Mouse (Mus musculus) gastrocnemius, postnatal 25 days (tissue): ENCODE results near the gene Tmcc2. TPM values are rescaled to one million over a fixed set of nuclear protein-coding genes. Genes with fewer than 3 reads are reported as not detected.
"Not testable (repeated sequence)": the region's sequence is repeated elsewhere in the genome, so short reads cannot be mapped to it uniquely, and the experiment has no call there.

Experiments used
- DNase-seq: peaks from one replicate; pipeline ENCODE4 v3.0.0; 2022
- total RNA-seq, 2 experiments: library from RNA; stranded (reverse); gene quantifications; 1 replicate in 1 of 2; 2 replicates in 1 of 2; pipeline ENCODE4 v1.2.3; 2021

The Tmcc2 gene
- total RNA-seq, 2 experiments from 2014 or later, result 23.3 to 25.1 TPM

- DNase-seq, result peak; percentile 69
Measured at GRCm38 (mm10) chr1:132367692-132368506, 23.2 kb downstream of the Tmcc2 start.

GRCm38 (mm10) chr1:132366937-132367336 lies 24.1 kb downstream of the Tmcc2 start:
- DNase-seq, result no peak

- no peak for DNase-seq
Measured at GRCm38 (mm10) chr1:132366235-132366634, 24.8 kb downstream of the Tmcc2 start.

- no peak for DNase-seq
Measured at GRCm38 (mm10) chr1:132365645-132366044, 25.4 kb downstream of the Tmcc2 start.

- peak; percentile 75 for DNase-seq
Measured at GRCm38 (mm10) chr1:132364896-132365557, 26.1 kb downstream of the Tmcc2 start.

- DNase-seq, result no peak
Measured at GRCm38 (mm10) chr1:132364388-132364787, 26.7 kb downstream of the Tmcc2 start.

GRCm38 (mm10) chr1:132361959-132362358 lies 29.1 kb downstream of the Tmcc2 start:
- DNase-seq, result no peak

- no peak for DNase-seq
Measured at GRCm38 (mm10) chr1:132356841-132357240, 34.2 kb downstream of the Tmcc2 start.

GRCm38 (mm10) chr1:132355841-132356242 lies 35.2 kb downstream of the Tmcc2 start:
- DNase-seq, result peak; percentile 78

- no peak for DNase-seq
Measured at GRCm38 (mm10) chr1:132355162-132355601, 35.9 kb downstream of the Tmcc2 start.

- DNase-seq, result no peak
Measured at GRCm38 (mm10) chr1:132354234-132354633, 36.8 kb downstream of the Tmcc2 start.

GRCm38 (mm10) chr1:132353389-132353788 lies 37.7 kb downstream of the Tmcc2 start:
- no peak for DNase-seq

- DNase-seq, result no peak
Measured at GRCm38 (mm10) chr1:132351058-132351457, 40.0 kb downstream of the Tmcc2 start.

- DNase-seq, result not testable (repeated sequence)
Measured at GRCm38 (mm10) chr1:132349601-132350000, 41.5 kb downstream of the Tmcc2 start.

GRCm38 (mm10) chr1:132349049-132349448 lies 42.0 kb downstream of the Tmcc2 start:
- DNase-seq, result not testable (repeated sequence)

- no peak for DNase-seq
Measured at GRCm38 (mm10) chr1:132348401-132348800, 42.7 kb downstream of the Tmcc2 start.

- no peak for DNase-seq
Measured at GRCm38 (mm10) chr1:132346951-132347350, 44.1 kb downstream of the Tmcc2 start.

GRCm38 (mm10) chr1:132346134-132346851 lies 44.8 kb downstream of the Tmcc2 start:
- DNase-seq, result peak; percentile 75

- no peak for DNase-seq
Measured at GRCm38 (mm10) chr1:132345514-132345913, 45.6 kb downstream of the Tmcc2 start.

GRCm38 (mm10) chr1:132343656-132344055 lies 47.4 kb downstream of the Tmcc2 start:
- DNase-seq, result no peak

- DNase-seq, result no peak
Measured at GRCm38 (mm10) chr1:132343191-132343590, 47.9 kb downstream of the Tmcc2 start.

- DNase-seq, result no peak
Measured at GRCm38 (mm10) chr1:132342518-132342917, 48.6 kb downstream of the Tmcc2 start.
